Mouse (Mus musculus) left cerebral cortex, adult 11 months (tissue): ENCODE measurements at regions not wholly inside any gene's neighbourhood (a gene's known extent, or its start where the extent isn't known, plus 50 kb on each side); places are given as distances from the start of the nearest gene placed in this dataset.
A peak's percentile ranks its signal among the peaks of the same experiment; 100 is the strongest.

ENCODE experiments used
- DNase-seq: peaks from one replicate; pipeline ENCODE4 v3.0.0; 2022; ENCODE audit warnings: low spot score

GRCm38 (mm10) chr15:70276838-70277237, 3557.5 kb upstream of the Gm6569 start:
- no peak for DNase-seq

GRCm38 (mm10) chr15:70321781-70322180, 3512.6 kb upstream of the Gm6569 start:
- no peak for DNase-seq

- no peak for DNase-seq
These were observed 3495.1 kb upstream of the Gm6569 start for GRCm38 (mm10) chr15:70339241-70339640.

GRCm38 (mm10) chr15:70341401-70341800, 3493.0 kb upstream of the Gm6569 start:
- DNase-seq = no peak

- DNase-seq = peak; percentile 33
These were observed 3476.4 kb upstream of the Gm6569 start for GRCm38 (mm10) chr15:70357961-70358360.

- no peak for DNase-seq
These were observed 3449.7 kb upstream of the Gm6569 start for GRCm38 (mm10) chr15:70384631-70385030.

GRCm38 (mm10) chr15:70416311-70416710, 3418.1 kb upstream of the Gm6569 start:
- DNase-seq = no peak

GRCm38 (mm10) chr15:70425566-70425965, 3408.8 kb upstream of the Gm6569 start:
- no peak for DNase-seq
